ENCODE assay signal across 8 mouse cellular contexts in the genomic region with DNA sequence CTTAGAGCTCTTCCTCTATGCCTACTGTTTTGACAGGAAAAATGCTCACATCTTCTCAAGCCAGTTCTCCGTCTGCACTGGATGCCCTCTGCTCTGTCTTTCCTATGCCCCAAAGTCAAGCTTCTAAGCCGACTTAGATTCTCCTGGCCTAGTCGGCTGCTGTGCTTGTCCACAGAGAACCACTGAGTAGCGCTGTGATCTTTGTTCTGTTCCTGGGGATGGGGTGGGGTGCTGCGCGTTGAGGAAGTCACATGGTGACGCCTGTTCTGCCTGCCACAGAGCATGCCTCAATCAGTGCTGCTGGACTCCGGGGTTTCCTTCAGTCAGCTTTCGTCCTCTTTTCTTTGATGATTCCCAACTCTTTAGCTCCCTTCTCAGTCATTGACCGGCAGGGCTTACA. TPM values are rescaled to one million over a fixed set of nuclear protein-coding genes. Genes with fewer than 3 reads are reported as not detected.
DNase-seq lines count a peak whose midpoint lies in the region; ATAC-seq lines count a peak whose summit lies in the region.

No protein-coding gene starts in this region.

- H3K27me3 ChIP-seq in heart, embryonic 13.5 days (replicated peaks): no peaks in the 10 kb centered on the region
- no peaks in the 10 kb centered on the region for H3K27me3 ChIP-seq in limb, embryonic 11.5 days (ENCODE audit: control insufficient read depth, insufficient read depth, low read length)

- WGBS in heart, embryonic 13.5 days: 41% methylated on average over 10 of the region's 10 CpGs
- 32% methylated on average over 10 of the region's 10 CpGs for WGBS in limb, embryonic 11.5 days

- H3K27ac ChIP-seq in heart, embryonic 13.5 days (replicated peaks): no peak overlapping the region
- no peak overlapping the region for H3K27ac ChIP-seq in limb, embryonic 11.5 days (replicated peaks; ENCODE audit: low read depth, low read length)

- ATAC-seq in heart, embryonic 13.5 days (ENCODE audit: extremely low read depth, insufficient number of reproducible peaks, low FRiP score, low TSS enrichment): no peak
- ATAC-seq in limb, embryonic 11.5 days (ENCODE audit: insufficient number of reproducible peaks, low FRiP score, low TSS enrichment, low read depth): no peak
- no peak for ATAC-seq in granulocyte monocyte progenitor cell, adult 5-6 weeks (replicated peaks; ENCODE audit: poor library complexity, severe bottlenecking)

- H3K36me3 ChIP-seq in heart, embryonic 13.5 days: no peaks in the 10 kb centered on the region
- no peaks in the 10 kb centered on the region for H3K36me3 ChIP-seq in limb, embryonic 11.5 days (ENCODE audit: control insufficient read depth, insufficient read depth, low read length)

- peak overlapping the region; percentile 22; the same call in 1 of the 2 replicates for H3K4me2 ChIP-seq in heart, embryonic 13.5 days
- no peak overlapping the region for H3K4me2 ChIP-seq in limb, embryonic 11.5 days (ENCODE audit: low read depth, severe bottlenecking)

- no peak overlapping the region for H3K4me3 ChIP-seq in heart, embryonic 13.5 days
- no peak overlapping the region for H3K4me3 ChIP-seq in limb, embryonic 11.5 days (ENCODE audit: low read depth, low read length)

- no peak for DNase-seq in heart, adult 8-10 months (ENCODE audit: low spot score)
- DNase-seq in thymus, postnatal 25 days: peak; percentile 11
- DNase-seq in thymus, adult 18-20 months: no peak
- DNase-seq in limb, embryonic 11.5 days (ENCODE audit: low spot score): peak; percentile 23
- no peak for DNase-seq in neural tube, embryonic 10.5 days (ENCODE audit: extremely low spot score, low spot score)
- no peak for DNase-seq in right cerebral cortex, postnatal 10 days (ENCODE audit: low spot score in 2 of 2)

- H3K9me3 ChIP-seq in heart, embryonic 13.5 days: no peaks in the 10 kb centered on the region
- H3K9me3 ChIP-seq in limb, embryonic 11.5 days (ENCODE audit: control insufficient read depth, low read length): no peaks in the 10 kb centered on the region

- H3K9ac ChIP-seq in heart, embryonic 13.5 days: no peak overlapping the region
- H3K9ac ChIP-seq in limb, embryonic 11.5 days (ENCODE audit: low read length): no peak overlapping the region

- H3K4me1 ChIP-seq in heart, embryonic 13.5 days: no peaks in the 10 kb centered on the region
- H3K4me1 ChIP-seq in limb, embryonic 11.5 days (ENCODE audit: control insufficient read depth, insufficient read depth, low read length): no peaks in the 10 kb centered on the region

RNA-seq across cellular contexts. Expression of a gene that starts 8.4 kb away (rescaled TPM):
- polyA plus RNA-seq in heart, embryonic 13.5 days (2015; fragmentation: Nextera tagmentation; extraction: Ambion mirVana): 5.1 and 5.4 TPM in 2 replicates
- total RNA-seq in heart, adult 8-10 months (2022): under 1 TPM; 0.11 to 0.52 (median 0.30) TPM
- polyA plus RNA-seq in limb, embryonic 11.5 days (2014; fragmentation: Nextera tagmentation; extraction: Ambion mirVana): 6.4 and 7.4 TPM in 2 replicates
- not detected in 2 replicates for total RNA-seq in granulocyte monocyte progenitor cell, adult 5-6 weeks (2014; fragmentation: Nextera tagmentation)
- total RNA-seq in granulocyte monocyte progenitor cell, adult 5-6 weeks (2017): 0.05 TPM in 1 of 2 replicates, not detected in the other

Comparison
In these comparisons a context has a peak if more than half of its experiments do, and no peak if none do; other contexts are left out.
1. DNase-seq: peak in thymus, postnatal 25 days (single experiment) and limb, embryonic 11.5 days (single experiment); none in heart, adult 8-10 months (single experiment), thymus, adult 18-20 months (0 of 2), neural tube, embryonic 10.5 days (single experiment) and right cerebral cortex, postnatal 10 days (0 of 2).